Mouse (Mus musculus): ENCODE data around the gene Tubb4a. TPM values are rescaled to one million over a fixed set of nuclear protein-coding genes. Genes with fewer than 3 reads are reported as not detected.
"Not testable (repeated sequence)": the region's sequence is repeated elsewhere in the genome, so short reads cannot be mapped to it uniquely, and the experiment has no call there.

Gene Tubb4a
- total RNA-seq (2021): 1 to 10 TPM; 3.3 to 3.9 TPM
- long read RNA-seq, experiment 1, partial matches to known transcripts: 0 of 4 reads
- long read RNA-seq, experiment 1, other reads (novel, unspliced or antisense): 0 of 4 reads
- long read RNA-seq, experiment 2, transcript Tubb4a-201 (4 exons, 2,228 nt): major isoform, 8 of 8 reads
- long read RNA-seq, experiment 2, partial matches to known transcripts: 0 of 8 reads
- long read RNA-seq, experiment 2, other reads (novel, unspliced or antisense): 0 of 8 reads

DNA sequence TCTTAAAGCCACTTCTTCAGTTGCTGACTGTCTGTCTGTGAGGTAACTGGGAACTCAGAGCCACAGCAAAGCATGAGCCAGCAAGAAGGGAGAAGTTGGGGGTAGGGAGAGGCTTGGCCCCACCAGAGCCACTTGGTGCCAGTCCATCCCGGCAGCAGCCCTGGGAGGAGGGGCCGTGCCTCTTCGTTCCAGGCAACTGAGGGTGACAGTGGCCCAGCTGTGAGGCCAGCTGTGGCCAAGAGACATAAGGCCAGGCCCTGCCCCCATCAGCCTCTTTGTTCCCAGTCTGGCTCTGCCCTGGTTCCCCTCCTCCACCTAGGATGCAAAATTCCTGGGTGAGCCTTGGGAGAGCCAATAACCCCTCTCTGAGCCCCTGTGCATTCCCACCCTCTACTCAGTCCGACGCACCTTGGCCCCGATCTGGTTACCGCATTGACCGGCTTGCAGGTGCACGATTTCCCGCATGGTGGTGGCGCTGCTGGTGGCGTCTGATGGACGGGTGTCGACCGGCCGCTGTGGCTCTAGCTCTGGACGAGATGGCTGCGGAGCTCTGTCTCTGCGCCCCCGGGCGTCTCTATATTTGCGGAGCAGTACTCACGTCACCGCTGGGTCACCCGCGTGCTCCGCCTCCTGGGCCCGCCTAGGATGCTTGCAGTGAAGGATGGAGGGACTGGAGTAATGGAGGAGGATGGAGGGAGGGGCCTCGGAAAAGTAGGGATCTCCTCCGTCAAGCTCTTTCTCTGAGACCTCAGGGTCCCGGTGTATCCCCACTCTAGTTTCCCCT lies at the start of gene Tubb4a:
Gene Tubb4a (minus strand): TSS at position 734 of the 784 bp plus-strand sequence.
- DNase-seq: peak; percentile 45 to 52
- intact Hi-C loops (cut with DNase I): no loop called here

DNA sequence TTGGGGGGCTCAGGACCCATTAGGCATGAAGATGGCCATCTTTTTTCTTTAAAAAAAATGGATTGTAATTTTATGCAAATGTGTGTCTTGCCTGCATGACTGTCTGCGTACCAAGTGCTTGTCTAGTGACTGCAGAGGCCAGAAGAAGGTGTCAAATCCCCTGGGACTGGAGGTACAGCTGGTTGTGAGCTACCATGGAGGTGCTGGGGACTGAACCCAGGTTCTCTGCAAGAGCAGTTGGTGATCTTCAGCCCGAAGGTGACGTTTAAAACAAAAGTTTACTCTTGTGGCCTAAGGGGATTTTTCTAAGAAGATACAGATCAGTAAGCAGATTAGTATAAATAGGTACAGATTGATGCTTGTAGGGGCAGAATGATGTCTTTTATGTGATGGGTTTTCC lies 48.1 kb upstream of the Tubb4a start:
- DNase-seq: no peak
- intact Hi-C loops (cut with DNase I): no loop called here

DNA sequence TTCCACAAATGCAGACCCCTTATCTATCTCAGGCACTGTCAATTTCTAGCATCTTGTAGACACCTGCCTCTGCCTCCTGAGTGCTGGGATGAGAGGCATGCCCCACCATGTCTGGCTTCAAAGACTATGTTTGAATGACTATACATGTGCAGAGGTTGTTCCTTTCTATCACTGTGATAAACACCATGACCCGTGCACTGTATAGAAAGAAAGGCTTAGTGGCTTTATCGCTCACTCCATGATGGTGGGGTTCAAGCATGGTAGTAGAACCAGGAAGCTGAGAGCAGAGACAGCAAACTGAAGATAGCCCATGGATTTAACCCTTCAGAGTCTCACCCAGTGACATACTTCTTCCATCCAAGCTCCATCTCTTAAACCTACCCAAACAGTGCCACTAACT lies 47.1 kb upstream of the Tubb4a start:
- intact Hi-C loops (cut with DNase I): no loop called here
- DNase-seq: no peak

DNA sequence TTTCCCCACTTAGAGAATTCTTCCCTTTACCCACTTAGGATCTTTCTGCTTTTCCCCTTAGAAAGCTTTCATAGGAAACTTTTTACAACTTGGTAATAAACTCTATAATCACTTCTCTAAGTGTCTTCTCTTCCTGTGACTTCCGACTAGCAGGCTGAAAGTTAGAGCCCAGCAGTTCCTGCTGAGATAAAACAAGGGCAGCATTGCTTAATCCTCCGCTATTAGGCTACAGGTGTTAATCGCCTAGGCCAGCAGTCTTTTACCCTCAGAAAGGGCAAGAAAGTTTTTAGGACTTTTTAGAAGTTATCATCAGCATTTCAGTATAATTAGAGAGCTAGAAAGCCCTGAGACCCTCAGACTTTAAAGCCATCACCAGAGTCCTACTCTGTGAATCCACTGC lies 46.4 kb upstream of the Tubb4a start:
- DNase-seq; intact Hi-C loops (cut with DNase I): not testable (repeated sequence)

DNA sequence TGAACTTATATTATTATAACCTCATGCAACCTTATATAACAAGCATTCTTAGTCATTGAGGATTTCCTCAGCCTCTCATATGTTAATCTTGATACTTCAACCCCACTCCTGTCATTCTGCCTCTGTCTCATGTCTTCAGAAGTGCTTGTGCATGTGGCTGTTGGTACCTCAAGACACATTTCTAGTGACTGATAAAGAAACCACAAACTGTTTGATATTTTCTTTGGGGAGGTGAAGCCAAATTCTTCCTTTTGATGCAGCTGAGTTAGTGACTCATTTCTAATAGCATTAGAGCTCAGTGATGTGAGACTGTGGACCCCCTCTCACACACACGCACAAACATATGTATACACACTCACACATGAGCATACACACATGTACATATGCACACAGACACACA lies 44.2 kb upstream of the Tubb4a start:
- DNase-seq: no peak
- intact Hi-C loops (cut with DNase I): no loop called here

DNA sequence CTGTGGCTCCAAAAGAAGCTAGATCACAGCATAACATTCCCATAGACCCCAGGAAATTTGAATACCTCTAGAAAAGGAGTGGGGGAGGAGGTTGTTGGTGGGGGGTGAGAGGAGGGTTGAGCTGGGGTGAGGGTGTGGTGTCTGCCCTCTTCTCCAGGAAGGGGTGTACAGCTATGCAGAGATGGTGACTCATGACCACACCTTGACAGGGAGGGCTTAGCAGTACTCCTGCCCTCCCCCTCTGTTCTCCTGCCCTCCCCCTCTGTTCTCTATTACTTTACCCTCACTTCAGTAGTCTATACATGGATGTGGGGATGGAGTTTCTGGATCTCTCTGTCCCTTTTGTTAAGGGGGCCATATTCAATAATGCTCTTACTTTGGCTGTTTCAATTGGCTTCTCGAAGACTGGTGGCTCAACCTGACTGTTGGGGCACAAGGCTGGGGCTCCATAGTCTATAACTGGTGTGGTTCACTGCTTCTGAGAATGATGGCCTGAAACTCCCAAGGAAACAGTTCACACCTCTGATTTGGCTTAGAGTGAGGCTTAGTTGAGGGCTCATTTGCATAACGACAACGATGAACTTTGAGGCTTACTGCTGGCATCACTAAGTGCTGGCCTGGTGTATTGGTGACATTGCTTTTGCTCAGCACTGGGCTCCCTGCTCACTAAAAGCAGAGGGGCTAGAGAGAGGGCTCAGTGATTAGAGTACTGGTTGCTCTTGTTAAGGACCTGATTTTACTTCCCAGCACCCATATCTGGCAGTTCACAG lies 38.5 kb upstream of the Tubb4a start:
- intact Hi-C loops (cut with DNase I): no loop called here
- no peak for DNase-seq

DNA sequence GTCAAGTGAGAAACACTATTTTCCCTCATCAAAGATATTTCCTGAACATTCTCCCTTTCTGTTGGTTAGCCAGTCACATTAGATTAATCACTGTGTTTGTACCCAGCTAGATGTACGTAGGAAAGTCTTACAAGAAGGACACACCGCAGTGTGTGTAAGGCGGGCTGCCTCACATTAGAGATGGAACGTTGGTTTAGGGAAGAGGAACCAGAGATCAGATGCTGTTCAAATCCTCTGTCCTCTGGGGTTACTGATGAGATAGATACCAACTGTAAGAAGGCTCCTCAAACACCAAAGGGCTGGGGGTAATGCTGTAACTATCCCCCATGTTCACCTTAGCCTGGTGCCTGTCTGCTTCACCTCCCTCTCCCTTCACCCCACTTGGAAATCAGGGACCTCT lies 37.2 kb upstream of the Tubb4a start:
- DNase-seq: no peak
- intact Hi-C loops (cut with DNase I): no loop called here

DNA sequence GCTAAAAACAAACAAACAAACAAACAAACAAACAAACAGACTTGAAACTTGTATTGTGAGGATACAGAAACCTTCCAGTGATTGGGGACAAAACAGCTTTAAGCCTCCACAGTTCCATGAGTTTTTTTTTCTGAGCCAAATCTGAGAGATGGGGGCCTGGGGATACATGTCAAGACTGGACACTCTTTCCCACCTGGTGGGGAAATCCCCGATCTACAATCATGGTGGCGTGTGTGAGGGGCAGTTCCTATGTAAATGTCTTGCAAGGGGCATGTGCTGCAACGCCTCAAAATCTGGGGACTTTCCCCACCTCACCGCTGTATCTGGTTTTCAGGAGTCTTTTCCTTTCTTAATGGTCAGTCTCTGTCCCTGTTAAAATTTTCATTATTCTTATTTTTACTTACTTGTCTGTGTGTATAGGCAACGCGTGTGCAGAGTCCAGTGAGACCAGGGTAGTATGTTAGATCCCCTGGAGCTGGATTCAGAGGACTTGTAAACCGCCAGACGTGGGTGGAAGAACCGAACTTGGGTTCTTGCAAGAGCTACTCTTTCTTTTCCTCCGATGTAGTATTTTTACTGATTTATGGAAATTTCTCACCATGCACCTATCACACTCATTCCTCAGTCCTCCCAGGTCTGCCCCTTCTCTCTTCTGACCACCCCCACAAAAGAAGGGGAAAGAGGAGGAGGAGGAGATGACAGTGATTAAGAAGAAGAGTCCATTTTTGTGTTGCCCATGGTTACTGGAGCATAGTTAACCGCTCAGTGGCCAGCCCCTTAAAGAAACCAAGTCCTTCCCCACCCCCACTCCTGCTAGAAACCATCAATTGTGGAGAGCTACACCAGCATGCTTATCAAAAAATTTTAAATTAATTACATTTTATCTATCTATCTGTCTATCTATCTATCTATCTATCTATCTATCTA lies 35.9 kb upstream of the Tubb4a start:
- intact Hi-C loops (cut with DNase I): no loop called here
- DNase-seq: no peak

DNA sequence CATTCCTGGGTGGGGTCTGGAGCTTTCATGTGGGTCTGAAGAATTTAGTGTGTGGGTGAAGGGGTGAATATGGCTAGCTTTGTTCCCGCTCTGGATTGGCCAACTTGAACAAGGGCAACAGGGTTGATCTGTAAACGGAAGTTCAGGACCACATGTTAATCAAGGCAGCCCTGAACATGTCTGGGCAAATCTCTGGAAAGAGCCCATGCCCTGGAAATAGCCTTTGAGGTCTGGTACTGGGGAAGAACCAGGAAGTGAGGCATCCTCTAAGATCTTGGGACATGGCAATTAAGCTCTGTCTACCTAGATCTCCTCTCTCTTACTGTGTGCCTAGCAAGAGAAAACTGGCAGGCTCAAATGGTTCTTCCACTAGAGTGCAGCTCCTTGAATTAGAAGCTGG lies 34.3 kb upstream of the Tubb4a start:
- intact Hi-C loops (cut with DNase I): no loop called here
- DNase-seq: no peak

DNA sequence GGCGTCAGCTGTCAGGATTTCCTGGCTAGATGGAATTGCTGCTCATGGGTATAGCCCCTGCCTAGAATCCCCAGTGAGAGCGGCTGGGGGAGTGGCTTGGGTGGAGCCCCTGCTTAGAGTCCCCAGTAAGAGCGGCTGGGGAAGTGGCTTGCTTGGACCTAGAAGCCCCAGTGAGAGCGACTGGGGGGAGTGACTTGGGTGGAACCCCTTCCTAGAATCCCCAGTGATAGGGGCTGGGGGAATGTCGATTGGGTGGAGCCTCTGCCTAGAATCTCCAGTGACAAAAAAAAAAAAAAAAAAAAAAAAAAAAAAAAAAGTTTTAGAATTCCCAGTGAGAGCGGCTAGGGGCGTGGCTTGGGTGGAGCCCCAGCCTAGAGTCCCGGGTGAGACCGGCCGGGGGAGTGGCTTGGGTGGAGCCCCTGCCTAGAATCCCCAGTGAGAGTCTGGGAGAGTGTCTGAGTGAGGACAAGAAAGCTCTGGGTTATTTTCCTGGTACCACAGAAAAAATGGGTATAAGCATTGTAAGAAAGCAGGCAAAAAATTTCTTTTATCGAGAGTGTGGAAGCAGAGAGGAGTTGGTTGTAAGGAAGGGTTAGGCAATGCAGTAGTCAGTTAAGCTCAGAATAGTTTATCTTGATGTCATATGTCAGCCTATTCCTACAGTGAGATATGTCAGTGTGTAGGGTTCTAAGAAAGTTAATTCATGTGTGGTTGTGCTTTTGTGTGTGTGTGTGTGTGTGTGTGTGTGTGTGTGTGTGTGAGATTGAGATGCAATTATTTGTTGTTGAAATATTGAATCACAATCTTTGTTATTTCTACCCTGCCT lies 31.2 kb upstream of the Tubb4a start:
- intact Hi-C loops (cut with DNase I): no loop called here
- peak in 1 of 2 experiments; percentile 31 for DNase-seq

DNA sequence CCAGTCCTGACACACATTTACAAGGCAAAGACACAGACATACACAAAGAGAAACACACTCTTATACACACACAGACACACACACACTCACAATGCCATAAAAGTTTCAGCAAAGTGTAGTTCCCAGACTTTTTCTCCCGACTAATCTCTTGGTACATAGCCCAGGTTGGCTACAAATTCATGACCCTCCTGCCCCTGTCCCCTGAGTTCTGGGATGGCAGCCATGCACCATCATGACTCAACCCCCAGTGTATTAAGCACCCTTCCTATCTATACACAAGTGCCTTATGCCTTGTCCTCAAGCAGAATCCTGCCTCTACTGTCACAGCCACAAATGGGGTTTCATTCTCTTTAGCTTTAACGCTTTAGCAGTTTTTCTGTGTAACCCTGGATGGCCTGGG lies 29.2 kb upstream of the Tubb4a start:
- intact Hi-C loops (cut with DNase I): no loop called here

DNA sequence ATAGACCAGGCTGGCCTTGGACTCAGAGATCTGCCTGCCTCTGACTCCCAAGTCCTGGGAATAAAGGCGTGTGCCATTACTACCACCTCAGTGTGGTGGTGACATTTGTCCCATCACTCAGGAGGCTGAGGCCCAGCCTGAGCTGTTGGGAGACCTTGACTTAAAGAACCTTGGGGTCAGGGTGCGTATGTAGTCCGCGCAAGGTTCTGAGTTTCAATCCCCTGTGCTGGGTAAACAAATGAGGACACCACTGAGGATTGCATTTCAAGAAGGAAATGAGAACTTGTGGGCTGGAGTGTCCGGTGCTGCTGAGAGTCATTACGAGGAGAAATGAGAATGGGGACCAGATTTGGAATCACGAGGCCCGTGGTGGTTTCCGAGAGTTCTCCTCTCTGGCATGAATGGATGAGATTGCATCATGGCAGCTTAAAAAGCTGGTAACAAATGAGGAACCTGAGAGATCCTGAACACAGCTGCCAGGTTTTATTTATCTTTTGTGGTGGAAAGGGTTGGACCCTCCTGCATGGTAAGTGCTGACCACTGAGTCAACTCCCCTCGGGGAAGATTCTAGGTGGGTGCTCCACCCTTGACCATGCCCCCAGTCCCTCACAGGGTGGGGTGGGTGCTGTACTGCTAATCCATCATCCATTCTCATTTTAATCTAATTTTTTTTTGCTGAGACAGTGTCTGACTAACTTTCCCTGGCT lies 25.3 kb upstream of the Tubb4a start:
- intact Hi-C loops (cut with DNase I): no loop called here
- peak in 1 of 2 experiments; percentile 8 for DNase-seq

More for the DNA sequence above, 29.2 kb upstream of the Tubb4a start:
- DNase-seq: no peak

DNA sequence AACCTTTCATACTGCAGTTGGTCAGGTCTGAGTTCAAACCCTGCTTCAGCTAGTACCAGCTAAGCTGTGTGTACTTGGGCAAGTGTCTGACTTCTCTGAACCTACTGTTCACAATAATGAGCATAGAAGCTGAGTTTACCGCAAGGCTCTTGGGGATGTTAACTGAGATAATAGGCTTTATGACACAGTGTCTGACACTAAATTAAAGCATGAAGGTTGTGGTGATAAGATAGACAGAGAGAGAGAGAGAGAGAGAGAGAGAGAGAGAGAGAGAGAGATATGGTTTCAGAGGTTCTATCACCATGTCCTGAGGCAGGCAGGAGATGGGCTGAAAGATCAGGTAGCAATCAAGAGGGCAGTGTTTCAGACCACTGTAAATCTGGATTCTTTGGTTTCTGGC lies 22.4 kb upstream of the Tubb4a start:
- DNase-seq: no peak
- intact Hi-C loops (cut with DNase I): no loop called here

DNA sequence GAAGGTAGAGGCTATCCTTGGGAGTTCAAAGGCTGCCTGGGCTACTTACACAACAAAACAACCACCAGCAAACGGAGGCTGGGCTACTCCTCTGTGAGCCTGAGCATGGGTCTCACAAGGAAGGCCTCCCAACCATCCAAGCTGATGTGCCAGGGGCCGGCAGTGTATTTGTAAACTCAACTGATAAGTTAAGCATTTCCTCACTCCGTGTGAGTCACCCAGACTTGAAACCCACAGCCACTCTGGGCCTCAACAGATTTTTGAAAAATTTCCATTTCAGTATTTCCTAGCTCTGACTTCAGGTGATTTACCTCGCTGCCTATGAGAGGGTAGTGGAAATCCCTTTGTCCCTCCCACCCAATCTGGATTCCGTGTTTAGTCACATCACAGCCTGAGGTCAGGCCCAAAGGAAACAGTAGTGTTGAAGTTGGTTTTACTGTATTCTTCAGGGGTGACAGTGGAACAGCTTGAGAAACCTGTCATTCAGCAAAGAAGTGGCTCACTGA lies 21.1 kb upstream of the Tubb4a start:
- no peak for DNase-seq
- intact Hi-C loops (cut with DNase I): no loop called here

DNA sequence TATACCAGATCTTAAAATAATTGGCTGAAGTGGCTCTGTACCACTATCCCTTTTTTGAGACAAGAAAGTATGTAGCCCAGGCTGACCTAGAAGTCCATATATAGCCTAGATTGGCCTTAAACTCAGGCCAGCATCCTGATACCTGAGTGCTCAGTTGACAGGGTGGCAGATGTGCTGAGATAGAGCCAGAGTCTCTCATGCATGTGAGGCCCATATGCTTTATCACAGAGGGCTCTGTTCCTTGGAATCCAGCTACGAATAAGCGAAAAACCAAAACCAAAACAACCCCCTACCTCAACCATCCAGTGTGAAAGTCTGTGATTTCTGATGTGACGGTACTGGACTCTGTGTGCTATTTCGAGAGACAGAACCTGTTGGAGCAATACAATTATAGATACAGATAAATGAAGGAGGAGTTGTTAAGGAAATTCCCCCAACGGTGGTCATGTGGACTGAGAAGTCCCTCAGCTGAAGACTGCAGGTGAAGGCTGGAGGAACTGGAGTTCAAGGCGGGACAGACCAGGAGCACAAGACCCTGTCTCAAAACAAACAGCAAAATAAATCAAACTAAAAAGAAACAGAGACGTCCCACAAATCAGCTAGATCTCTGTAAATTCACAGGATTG lies 20.6 kb upstream of the Tubb4a start:
- intact Hi-C loops (cut with DNase I): no loop called here
- DNase-seq: no peak

DNA sequence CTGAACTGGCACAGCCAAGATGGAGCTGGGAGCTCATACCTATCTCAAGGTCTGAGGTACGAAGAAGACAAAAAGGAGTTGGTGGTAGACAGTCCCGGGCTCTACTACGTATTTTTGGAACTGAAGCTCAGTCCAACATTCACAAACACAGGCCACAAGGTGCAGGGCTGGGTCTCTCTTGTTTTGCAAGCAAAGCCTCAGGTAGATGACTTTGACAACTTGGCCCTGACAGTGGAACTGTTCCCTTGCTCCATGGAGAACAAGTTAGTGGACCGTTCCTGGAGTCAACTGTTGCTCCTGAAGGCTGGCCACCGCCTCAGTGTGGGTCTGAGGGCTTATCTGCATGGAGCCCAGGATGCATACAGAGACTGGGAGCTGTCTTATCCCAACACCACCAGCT lies 19.5 kb upstream of the Tubb4a start:
- DNase-seq: no peak
- intact Hi-C loops (cut with DNase I): no loop called here

DNA sequence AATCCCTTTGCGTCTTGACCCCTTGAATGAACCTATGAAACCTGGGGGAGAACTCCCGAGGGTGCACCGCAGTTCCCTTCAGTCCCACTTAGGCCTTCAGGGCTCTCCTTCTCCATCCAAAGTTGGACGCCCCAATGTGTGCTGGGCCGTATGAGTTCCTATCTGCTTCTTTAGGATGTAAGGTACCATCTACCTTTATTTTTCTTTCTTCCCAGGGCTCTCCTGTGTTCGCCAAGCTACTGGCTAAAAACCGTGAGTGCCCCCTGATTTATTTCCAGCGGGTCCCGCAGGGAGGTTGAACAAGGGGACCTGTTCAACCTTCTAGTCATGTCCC lies 18.4 kb upstream of the Tubb4a start:
- DNase-seq: no peak
- intact Hi-C loops (cut with DNase I): no loop called here
